Mouse (Mus musculus) ES-Bruce4 (cell line): Measurements from ENCODE around the gene Calhm5. TPM values are rescaled to one million over a fixed set of nuclear protein-coding genes. Genes with fewer than 3 reads are reported as not detected.

Experiments used
- H3K27ac ChIP-seq: 2 replicates; pipeline ENCODE4 v1.5.1; 2012; ENCODE audit warnings: low read length, inconsistent platforms; ENCODE audit not compliant: insufficient read depth
- H3K27me3 ChIP-seq: 2 replicates; pipeline ENCODE4 v1.6.1; 2012; ENCODE audit warnings: mild to moderate bottlenecking, low read length, inconsistent platforms; ENCODE audit not compliant: control insufficient read depth, poor library complexity, insufficient read depth, severe bottlenecking
- H3K36me3 ChIP-seq: 2 replicates; pipeline ENCODE4 v1.6.1; 2012; ENCODE audit warnings: inconsistent platforms, mild to moderate bottlenecking, low read length, moderate library complexity; ENCODE audit not compliant: control insufficient read depth, poor library complexity, insufficient read depth, severe bottlenecking
- H3K4me1 ChIP-seq: one replicate; pipeline ENCODE4 v1.8.1; 2011; ENCODE audit warnings: low read length; ENCODE audit not compliant: control insufficient read depth, insufficient read depth
- H3K4me3 ChIP-seq: 2 replicates; pipeline ENCODE4 v1.5.1; 2011; ENCODE audit warnings: low read depth, mild to moderate bottlenecking, low read length
- H3K9ac ChIP-seq: 2 replicates; pipeline ENCODE4 v1.6.1; 2012; ENCODE audit warnings: low read depth, mild to moderate bottlenecking, inconsistent platforms; ENCODE audit not compliant: poor library complexity, severe bottlenecking
- H3K9me3 ChIP-seq: replicated peaks from 2 replicates; pipeline ENCODE4 v1.6.1; 2012; ENCODE audit warnings: mild to moderate bottlenecking, low read length, inconsistent platforms; ENCODE audit not compliant: control insufficient read depth, poor library complexity, insufficient read depth, severe bottlenecking
- CTCF ChIP-seq: IDR thresholded peaks from one replicate; pipeline ENCODE4 v1.8.1; 2011; ENCODE audit warnings: low read depth, low read length
- EP300 ChIP-seq: IDR thresholded peaks from 2 replicates; pipeline ENCODE4 v1.6.1; 2011; ENCODE audit warnings: low read depth, low read length; ENCODE audit not compliant: insufficient read depth
- POLR2A ChIP-seq: IDR thresholded peaks from one replicate; pipeline ENCODE4 v1.8.1; 2011; ENCODE audit warnings: low read length; ENCODE audit not compliant: insufficient read depth
- polyA plus RNA-seq: library from polyadenylated mRNA; stranded (reverse); fragments of >200 nt; gene quantifications from 2 replicates; pipeline ENCODE4 v1.2.4, GENCODE M21; 2011; ENCODE audit warnings: low read depth; ENCODE audit not compliant: missing spikeins, insufficient read depth, insufficient read length

Gene Calhm5
- polyA plus RNA-seq: 0.18 TPM in 1 of 2 replicates, not detected in the other

GRCm38 (mm10) chr10:34096418-34096883 lies at the start of gene Calhm5:
Calhm5 (minus strand) TSS chr10:34096519.
- Histone ChIP-seq H3K27ac (no peak within 1 kb of the TSS), H3K4me1 (no peaks in the 10 kb centered on the region), H3K9ac (no peak within 1 kb of the TSS)

DNA sequence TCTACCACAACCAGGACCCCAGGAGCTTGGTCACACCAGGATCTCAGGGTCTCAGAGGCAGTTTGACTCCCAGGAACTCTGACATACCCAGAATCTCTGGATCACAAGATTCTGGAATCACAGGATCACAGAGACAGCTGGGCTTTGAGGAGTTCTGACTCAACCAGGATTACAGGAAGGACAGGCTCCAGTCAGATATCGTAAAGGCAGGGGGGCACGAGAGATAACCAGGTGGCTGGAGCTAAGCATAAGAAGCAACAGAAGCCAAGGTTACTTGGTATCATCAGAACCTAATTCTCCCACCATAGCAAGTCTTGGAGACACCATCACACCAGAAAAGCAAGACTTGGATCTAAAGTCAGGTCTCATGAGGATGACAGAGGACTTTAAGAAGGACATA lies 45.4 kb upstream of the Calhm5 start:
- H3K9me3 ChIP-seq: no peaks in the 10 kb centered on the region
- H3K36me3 ChIP-seq: no peaks in the 10 kb centered on the region
- TF ChIP-seq CTCF (no peak), EP300 (no peak), POLR2A (no peak)

More at GRCm38 (mm10) chr10:34096418-34096883, at the start of gene Calhm5:
- Histone ChIP-seq H3K36me3 (no peaks in the 10 kb centered on the region), H3K4me3 (peak within 1 kb of the TSS; percentile 2; the same call in 1 of the 2 replicates), H3K27me3 (no peaks in the 10 kb centered on the region), H3K9me3 (no peaks in the 10 kb centered on the region)
- TF ChIP-seq CTCF (no peak), EP300 (no peak), POLR2A (no peak)

GRCm38 (mm10) chr10:34139768-34140167 lies 43.4 kb upstream of the Calhm5 start:
- TF ChIP-seq CTCF: no peak
- TF ChIP-seq EP300: no peak
- TF ChIP-seq POLR2A: no peak
- Histone ChIP-seq H3K4me3 (no peak overlapping the region), H3K4me1 (no peaks in the 10 kb centered on the region), H3K27ac (no peak overlapping the region), H3K9ac (no peak overlapping the region), H3K27me3 (no peaks in the 10 kb centered on the region), H3K9me3 (no peaks in the 10 kb centered on the region), H3K36me3 (no peaks in the 10 kb centered on the region)

More for the DNA sequence above, 45.4 kb upstream of the Calhm5 start:
- H3K9ac ChIP-seq: no peak overlapping the region
- H3K27me3 ChIP-seq: no peaks in the 10 kb centered on the region
- no peaks in the 10 kb centered on the region for H3K4me1 ChIP-seq
- no peak overlapping the region for H3K4me3 ChIP-seq
- H3K27ac ChIP-seq: no peak overlapping the region

DNA sequence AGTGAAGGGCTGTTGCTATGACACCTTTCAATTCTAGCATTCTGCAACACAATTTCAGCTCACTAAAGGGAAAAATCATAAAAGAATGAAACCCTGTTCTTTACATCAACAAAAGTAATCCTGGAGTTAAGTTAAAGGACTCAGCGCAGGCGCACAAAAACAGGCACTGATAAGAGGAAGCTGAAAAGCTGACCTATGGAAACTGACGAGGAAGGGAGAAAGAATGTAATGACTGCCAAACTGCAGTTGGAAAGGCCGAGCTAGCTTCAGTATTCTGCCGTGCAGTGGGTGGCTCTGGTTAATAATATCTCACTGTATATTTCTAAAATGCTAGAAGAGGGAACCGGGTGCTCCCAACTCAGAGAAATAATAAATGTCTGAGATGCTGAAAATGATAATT lies 41.7 kb upstream of the Calhm5 start:
- Histone ChIP-seq H3K27ac (no peak overlapping the region), H3K27me3 (no peaks in the 10 kb centered on the region), H3K9me3 (no peaks in the 10 kb centered on the region), H3K9ac (no peak overlapping the region), H3K4me1 (no peaks in the 10 kb centered on the region), H3K4me3 (no peak overlapping the region), H3K36me3 (no peaks in the 10 kb centered on the region)
- TF ChIP-seq EP300 (no peak), POLR2A (no peak)

DNA sequence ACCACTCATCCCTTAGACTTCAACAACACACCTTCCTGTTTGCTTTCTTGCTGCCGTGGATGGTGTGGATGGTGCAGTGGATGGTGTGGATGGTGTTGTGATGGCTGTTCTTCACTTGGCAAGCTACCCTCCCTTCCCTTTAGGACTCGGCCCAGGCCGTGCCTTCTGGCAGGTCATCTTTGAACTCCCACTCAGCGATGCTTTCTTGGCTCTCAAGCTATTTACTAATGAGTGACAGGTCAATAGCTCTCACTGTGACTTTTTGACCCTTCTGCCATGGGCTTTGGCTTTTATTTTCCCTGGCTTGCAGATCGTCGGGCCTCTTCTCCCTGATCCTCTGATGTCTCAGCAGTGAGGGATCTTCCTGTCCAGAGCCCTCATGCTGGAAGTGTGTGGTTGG lies 40.1 kb upstream of the Calhm5 start:
- Histone ChIP-seq H3K27ac (no peak overlapping the region), H3K36me3 (no peaks in the 10 kb centered on the region), H3K27me3 (no peaks in the 10 kb centered on the region), H3K9ac (no peak overlapping the region), H3K4me1 (no peaks in the 10 kb centered on the region), H3K9me3 (no peaks in the 10 kb centered on the region), H3K4me3 (no peak overlapping the region)
- TF ChIP-seq CTCF (no peak), POLR2A (no peak), EP300 (no peak)

DNA sequence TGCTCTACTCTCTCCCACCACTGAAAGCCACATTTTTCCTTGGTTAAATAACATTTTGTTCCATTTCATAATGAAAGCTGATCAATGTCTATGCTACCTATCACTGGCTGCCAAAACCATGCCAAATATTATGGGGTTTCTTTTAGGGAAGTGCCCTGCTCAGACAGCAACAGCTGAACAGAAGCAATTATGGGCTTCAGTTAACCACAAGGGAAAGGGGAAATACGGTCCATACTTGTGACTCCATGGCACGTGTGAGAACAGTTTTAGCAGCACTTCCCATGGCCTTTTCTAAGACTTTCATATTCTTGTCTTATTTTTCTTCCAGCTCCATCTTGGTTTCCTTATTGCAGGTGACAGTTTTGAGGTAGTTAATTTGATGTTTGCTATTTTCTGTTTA lies 35.0 kb upstream of the Calhm5 start:
- Histone ChIP-seq H3K36me3 (no peaks in the 10 kb centered on the region), H3K9ac (no peak overlapping the region), H3K9me3 (no peaks in the 10 kb centered on the region), H3K4me1 (no peaks in the 10 kb centered on the region), H3K4me3 (no peak overlapping the region), H3K27ac (no peak overlapping the region), H3K27me3 (peaks cover 3% of the 10 kb centered on the region)
- no peak for TF ChIP-seq CTCF
- no peak for TF ChIP-seq POLR2A
- TF ChIP-seq EP300: no peak
